Mouse (Mus musculus): ENCODE data around the gene Stk16. TPM values are rescaled to one million over a fixed set of nuclear protein-coding genes. Genes with fewer than 3 reads are reported as not detected.

Stk16 gene
- total RNA-seq, 2 experiments from 2014 or later, result 60.1 to 61.4 TPM

DNA sequence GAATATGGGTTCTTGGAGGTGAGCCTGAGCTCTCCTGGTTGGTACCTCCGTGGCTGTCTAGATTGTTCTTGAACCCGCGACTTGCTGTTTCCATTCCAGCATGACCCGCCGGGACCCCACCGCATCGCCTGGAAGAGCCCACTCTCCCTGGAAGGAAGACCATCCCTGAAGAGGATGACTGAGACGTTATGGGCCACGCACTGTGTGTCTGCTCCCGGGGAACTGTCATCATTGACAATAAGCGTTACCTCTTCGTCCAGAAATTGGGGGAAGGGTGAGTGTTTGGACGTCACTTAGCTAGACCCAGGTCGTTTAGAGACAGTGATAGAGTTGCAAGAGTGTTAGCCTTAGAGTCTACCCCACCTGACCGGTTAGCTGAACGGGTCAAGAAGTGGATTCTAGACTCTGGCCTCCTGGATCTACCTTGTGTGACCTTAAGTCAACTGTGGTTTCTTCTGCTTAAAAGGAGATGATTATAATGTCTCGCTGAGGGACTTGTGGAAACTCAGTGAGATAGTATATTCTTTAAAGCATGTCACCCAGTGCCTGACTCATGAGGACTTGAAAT lies 587 bp downstream of the Stk16 start:
- no peak for DNase-seq
- intact Hi-C loops (cut with DNase I), result no loop called here

DNA sequence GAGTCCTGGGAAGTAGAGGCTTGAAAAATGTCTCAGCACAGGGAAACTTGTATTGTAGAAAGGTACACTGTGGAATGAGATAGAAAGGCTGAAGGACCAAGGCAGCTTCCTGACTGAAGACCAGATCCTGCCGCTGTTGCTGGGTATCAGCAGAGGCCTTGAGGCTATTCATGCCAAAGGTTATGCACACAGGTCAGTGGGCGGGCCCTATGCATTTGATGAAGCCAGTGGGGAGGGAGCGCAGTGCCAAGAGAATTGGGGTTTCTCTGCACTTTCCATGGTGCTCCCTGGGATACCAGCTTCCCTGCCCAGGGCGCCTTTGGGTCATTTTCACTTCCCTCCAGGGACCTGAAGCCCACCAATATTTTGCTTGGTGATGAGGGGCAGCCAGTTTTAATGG lies 1.9 kb downstream of the Stk16 start:
- DNase-seq, result no peak
- intact Hi-C loops (cut with DNase I), result no loop called here

DNA sequence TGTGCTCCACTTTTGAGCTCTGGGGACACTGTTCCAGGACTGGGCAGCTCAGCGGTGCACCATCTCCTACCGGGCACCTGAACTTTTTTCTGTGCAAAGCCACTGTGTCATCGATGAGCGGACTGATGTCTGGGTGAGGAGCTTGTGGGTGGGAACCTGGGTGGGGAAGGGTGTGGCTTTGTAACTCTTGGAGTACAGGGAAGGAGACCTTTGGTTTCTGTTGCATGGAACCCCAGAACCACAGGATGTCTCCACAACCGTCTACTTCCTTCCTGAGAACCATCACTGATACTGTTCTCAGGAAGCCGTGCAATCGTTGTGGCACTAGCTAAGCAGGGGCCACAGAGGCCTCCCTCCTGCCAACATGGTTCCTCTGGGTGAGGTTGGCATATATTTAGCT lies 2.5 kb downstream of the Stk16 start:
- intact Hi-C loops (cut with DNase I), result no loop called here
- DNase-seq, result no peak

GRCm38 (mm10) chr1:75214442-75214841 lies 3.8 kb downstream of the Stk16 start:
- intact Hi-C loops (cut with DNase I), result no loop called here
- DNase-seq, result peak in 1 of 2 experiments; percentile 51

GRCm38 (mm10) chr1:75214886-75215285 lies 4.2 kb downstream of the Stk16 start:
- peak; percentile 90 to 92 for DNase-seq
- intact Hi-C loops (cut with DNase I), result no loop called here

GRCm38 (mm10) chr1:75215785-75216184 lies 5.1 kb downstream of the Stk16 start:
- intact Hi-C loops (cut with DNase I), result no loop called here

GRCm38 (mm10) chr1:75216797-75217585 lies 6.4 kb downstream of the Stk16 start:
- DNase-seq, result peak; percentile 84 to 85
- intact Hi-C loops (cut with DNase I), result no loop called here

More at GRCm38 (mm10) chr1:75215785-75216184, 5.1 kb downstream of the Stk16 start:
- DNase-seq, result no peak

DNA sequence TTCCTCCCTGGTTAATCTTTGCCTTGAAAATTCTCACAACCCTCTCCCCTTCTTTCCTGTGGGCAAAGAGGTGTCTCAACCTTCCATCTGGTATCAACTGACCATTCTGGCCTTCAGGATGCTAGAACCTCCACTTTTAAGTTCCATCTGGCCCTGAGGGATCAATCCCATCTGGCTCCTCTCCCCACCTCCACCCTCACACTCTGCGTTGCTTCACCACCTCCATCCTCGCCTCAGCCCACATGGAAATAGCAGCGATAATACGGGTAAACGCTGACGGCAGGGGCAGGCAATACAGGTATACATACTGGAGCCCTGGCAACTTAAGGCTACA lies 7.2 kb downstream of the Stk16 start:
- intact Hi-C loops (cut with DNase I), result loop anchor here (2.0 kb wide), 1 partner anchor 17 kb away; no protein-coding TSS in a partner anchor
- DNase-seq, result peak in 1 of 2 experiments; percentile 36

- DNase-seq, result peak; percentile 84 to 87
Measured at GRCm38 (mm10) chr1:75218227-75219001, 7.8 kb downstream of the Stk16 start.

DNA sequence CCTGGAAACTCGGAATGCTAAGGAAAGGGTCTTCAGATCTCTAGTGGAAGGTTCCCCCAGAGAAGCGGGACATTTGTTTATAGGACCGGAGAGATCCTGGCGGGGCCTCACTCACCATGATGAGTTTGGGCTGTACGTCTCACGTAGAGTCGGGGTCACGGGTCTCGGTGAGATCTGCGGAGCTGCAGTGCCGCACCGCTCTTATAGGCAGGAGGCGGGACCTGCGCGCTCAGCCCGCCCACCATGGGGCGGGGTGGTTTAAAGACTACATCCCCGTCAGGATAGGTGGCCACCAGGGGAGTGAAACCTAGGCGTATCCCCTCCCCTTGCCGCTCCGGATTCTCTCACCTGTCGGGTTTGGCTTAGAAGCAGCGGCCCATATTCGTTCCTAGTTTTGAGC lies 8.4 kb downstream of the Stk16 start:
- intact Hi-C loops (cut with DNase I), result loop anchor here (2.0 kb wide), 1 partner anchor 16 kb away; no protein-coding TSS in a partner anchor
- DNase-seq, result peak; percentile 91 to 92

More at GRCm38 (mm10) chr1:75218227-75219001, 7.8 kb downstream of the Stk16 start:
- intact Hi-C loops (cut with DNase I), result loop anchor here (2.0 kb wide), 1 partner anchor 16 kb away; no protein-coding TSS in a partner anchor

- peak in 1 of 2 experiments; percentile 33 for DNase-seq
- intact Hi-C loops (cut with DNase I), result loop anchor here (2.0 kb wide), 1 partner anchor 15 kb away; no protein-coding TSS in a partner anchor
Measured at GRCm38 (mm10) chr1:75219531-75219930, 8.9 kb downstream of the Stk16 start, which contains the start of gene Tuba4a. Gene Tuba4a, minus strand, starts transcription at chr1:75219865.

DNA sequence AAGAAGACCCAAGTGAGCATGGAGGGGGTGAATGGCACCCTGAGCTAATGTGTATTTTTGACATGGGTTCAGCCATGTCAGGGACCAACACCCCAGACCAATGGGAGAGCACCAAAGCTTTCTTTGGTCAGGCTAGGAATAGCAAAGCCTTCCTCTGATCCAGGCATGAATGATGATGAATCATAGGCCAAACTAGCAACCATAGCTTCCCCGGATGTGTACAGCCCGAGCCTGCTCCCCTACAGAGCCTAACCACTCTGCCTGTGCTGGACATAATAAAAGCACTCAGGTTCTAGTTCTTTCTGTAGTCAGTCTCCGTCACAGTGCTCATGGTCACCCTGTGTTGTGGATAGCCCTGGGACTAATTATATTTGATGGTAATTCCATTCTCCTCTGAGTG lies 10.9 kb downstream of the Stk16 start:
- no peak for DNase-seq
- intact Hi-C loops (cut with DNase I), result no loop called here

DNA sequence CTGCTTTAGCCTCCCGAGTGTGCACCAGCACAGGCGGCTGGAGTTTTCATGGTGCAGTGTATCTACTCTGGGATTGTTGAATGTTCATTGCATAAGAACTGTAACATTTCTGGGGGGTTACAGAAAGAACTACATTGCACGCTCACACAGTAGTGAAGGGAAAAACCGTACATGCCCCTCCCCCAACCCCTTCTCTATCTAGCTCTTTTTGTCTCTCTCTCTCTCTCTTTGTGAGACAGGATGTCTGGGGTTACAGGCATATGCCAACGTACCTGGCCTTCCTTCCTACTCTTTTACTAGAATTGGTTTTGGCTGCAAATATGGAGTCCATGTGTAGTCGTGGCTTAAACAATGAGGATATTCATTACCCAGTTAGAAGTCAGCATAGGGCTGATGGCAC lies 12.3 kb downstream of the Stk16 start:
- intact Hi-C loops (cut with DNase I), result no loop called here

GRCm38 (mm10) chr1:75223532-75223931 lies 12.9 kb downstream of the Stk16 start:
- intact Hi-C loops (cut with DNase I), result no loop called here
- no peak for DNase-seq

More for the DNA sequence above, 12.3 kb downstream of the Stk16 start:
- DNase-seq, result no peak

- DNase-seq, result no peak
- intact Hi-C loops (cut with DNase I), result no loop called here
Measured at GRCm38 (mm10) chr1:75225473-75225872, 14.8 kb downstream of the Stk16 start.

DNA sequence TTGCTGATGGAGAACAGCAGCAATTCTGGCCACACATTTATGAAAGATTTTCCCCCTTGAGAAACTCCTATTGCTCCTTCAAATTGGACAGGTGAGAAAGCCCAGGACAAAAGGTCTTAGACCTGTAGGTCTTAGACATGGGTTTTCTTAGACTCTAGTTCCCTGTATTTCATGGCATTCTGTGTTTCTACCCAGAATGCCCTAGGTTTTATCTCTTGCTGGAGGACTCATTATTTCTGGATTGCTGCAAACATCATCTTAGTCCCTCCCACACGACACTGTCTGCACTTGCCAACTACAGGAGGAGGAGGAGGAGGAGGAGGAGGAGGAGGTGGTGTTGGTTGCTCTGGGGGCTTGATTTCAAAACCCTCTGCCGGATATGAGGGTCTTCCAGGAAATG lies 15.5 kb downstream of the Stk16 start:
- intact Hi-C loops (cut with DNase I), result no loop called here
- DNase-seq, result no peak

DNA sequence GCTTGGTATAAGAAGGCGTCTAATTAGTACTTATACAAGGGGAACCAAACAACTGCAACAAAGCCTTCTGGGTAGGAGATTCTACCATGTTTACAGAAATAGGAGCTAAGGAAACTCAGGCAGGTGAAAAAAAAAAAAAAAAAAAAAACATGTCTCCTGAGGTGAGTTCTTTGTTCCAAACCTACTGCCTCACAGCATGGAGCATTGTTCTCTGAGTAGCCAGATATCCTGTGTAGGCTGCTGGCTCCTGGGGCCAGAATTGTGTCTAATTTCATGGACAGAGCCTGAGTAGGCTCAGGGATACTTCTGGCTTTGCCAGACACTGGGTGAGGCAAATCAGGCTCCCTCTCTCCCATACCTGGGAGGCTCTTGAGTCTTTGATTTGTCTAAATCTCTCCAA lies 17.0 kb downstream of the Stk16 start:
- DNase-seq, result no peak
- intact Hi-C loops (cut with DNase I), result no loop called here

- intact Hi-C loops (cut with DNase I), result no loop called here
- no peak for DNase-seq
Measured at GRCm38 (mm10) chr1:75229158-75229557, 18.5 kb downstream of the Stk16 start.

GRCm38 (mm10) chr1:75230335-75230994 lies 19.8 kb downstream of the Stk16 start:
- no peak for DNase-seq
- intact Hi-C loops (cut with DNase I), result no loop called here

DNA sequence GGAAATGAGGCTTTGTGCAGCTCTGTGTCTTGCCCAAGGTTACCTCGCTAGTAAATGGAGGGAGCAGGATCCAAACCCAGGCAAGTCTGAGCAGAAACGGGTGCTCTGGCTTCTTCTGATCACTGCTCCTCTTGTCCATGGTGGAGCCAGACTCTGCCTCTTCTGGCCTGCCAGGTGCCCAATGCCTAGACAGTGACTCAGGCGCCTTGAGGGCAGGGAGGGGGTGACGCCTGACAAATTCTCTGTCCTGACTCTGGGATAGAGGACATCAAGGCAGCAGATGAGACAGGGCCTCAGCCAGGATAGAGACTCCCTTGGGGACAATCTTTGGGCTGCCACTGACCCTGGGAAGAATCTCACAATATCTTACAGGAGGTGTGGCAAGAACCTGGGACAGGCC lies 20.6 kb downstream of the Stk16 start:
- no peak for DNase-seq
- intact Hi-C loops (cut with DNase I), result no loop called here

DNA sequence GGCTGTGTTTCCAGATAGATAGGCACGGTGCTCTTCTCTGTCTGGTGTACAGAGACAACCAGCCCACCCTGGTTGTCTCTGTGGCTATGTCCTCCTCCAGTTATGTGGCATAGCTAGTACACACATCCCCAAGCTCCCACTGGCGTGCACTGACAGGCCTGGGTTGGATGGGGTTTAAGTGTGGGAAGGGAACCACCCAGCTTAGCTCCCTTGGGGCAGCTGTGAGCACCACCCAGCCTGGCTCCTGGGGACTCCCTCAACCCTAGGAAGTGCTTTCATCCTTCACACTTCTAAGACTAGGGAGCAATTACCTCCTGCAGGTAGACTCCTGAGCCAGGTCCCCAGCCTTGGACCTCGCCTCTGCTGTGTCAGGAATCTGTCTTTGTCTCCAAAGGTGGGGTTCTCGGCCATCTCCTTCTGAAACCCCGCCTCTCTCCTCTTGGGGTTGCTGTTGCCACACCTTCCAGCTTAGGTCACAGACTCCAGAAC lies 21.1 kb downstream of the Stk16 start, which contains the start of gene A630095N17Rik:
Gene A630095N17Rik, minus strand, starts transcription at position 439 of the 489 bp plus-strand sequence.
- DNase-seq, result no peak
- intact Hi-C loops (cut with DNase I), result no loop called here

All from heart, postnatal 10 days (tissue).